Comparison of ENCODE assay signal across 8 mouse cellular contexts in genomic region chr1:24587141-24587541, GRCm38 (mm10). TPM values are rescaled to one million over a fixed set of nuclear protein-coding genes. Genes with fewer than 3 reads are reported as not detected.
DNase-seq lines count a peak whose midpoint lies in the region; ATAC-seq lines count a peak whose summit lies in the region.

Gene Col19a1 (minus strand): TSS chr1:24587472.

- H3K4me2 ChIP-seq in heart, embryonic 12.5 days: peak within 1 kb of the TSS; percentile 95
- peak within 1 kb of the TSS; percentile 99 for H3K4me2 ChIP-seq in forebrain, embryonic 14.5 days (ENCODE audit: low read length)
- peak within 1 kb of the TSS; percentile 91 for H3K4me2 ChIP-seq in intestine, embryonic 16.5 days (ENCODE audit: low read depth, low read length)
- peak within 1 kb of the TSS; percentile 46 for H3K4me2 ChIP-seq in liver, embryonic 16.5 days (ENCODE audit: low read depth, low read length)

- no peaks in the 10 kb centered on the region for H3K9me3 ChIP-seq in heart, embryonic 12.5 days (replicated peaks)
- no peaks in the 10 kb centered on the region for H3K9me3 ChIP-seq in forebrain, embryonic 14.5 days (replicated peaks; ENCODE audit: control insufficient read depth, low read length)
- no peaks in the 10 kb centered on the region for H3K9me3 ChIP-seq in intestine, embryonic 16.5 days (ENCODE audit: control insufficient read depth, low read length)
- H3K9me3 ChIP-seq in liver, embryonic 16.5 days (replicated peaks; ENCODE audit: control insufficient read depth, low read length): no peaks in the 10 kb centered on the region

- no peak for DNase-seq in heart, adult 8-10 months (ENCODE audit: low spot score)
- DNase-seq in forebrain, embryonic 14.5 days (ENCODE audit: low spot score): peak; percentile 25
- DNase-seq in right cerebral cortex, postnatal 4 days: peak; percentile 26
- no peak for DNase-seq in natural killer cell, adult 2 months (ENCODE audit: low spot score in 2 of 2)

- 0 out of 2 replicates have a peak, but pooled peaks cover 6% of the 10 kb centered on the region for H3K4me1 ChIP-seq in heart, embryonic 12.5 days (replicated peaks)
- H3K4me1 ChIP-seq in forebrain, embryonic 14.5 days (ENCODE audit: control insufficient read depth, insufficient read depth, low read length): peaks cover 8% of the 10 kb centered on the region
- H3K4me1 ChIP-seq in intestine, embryonic 16.5 days (ENCODE audit: control insufficient read depth, insufficient read depth, low read length): peaks cover 3% of the 10 kb centered on the region; the same call in 1 of the 2 replicates
- no peaks in the 10 kb centered on the region for H3K4me1 ChIP-seq in liver, embryonic 16.5 days (ENCODE audit: control insufficient read depth, low read depth, low read length)

- peak within 1 kb of the TSS; percentile 58 for H3K4me3 ChIP-seq in heart, embryonic 12.5 days
- peak within 1 kb of the TSS; percentile 50 for H3K4me3 ChIP-seq in forebrain, embryonic 14.5 days (ENCODE audit: low read depth, low read length)
- peak within 1 kb of the TSS; percentile 53 for H3K4me3 ChIP-seq in intestine, embryonic 16.5 days (ENCODE audit: low read length)
- peak within 1 kb of the TSS; percentile 28 for H3K4me3 ChIP-seq in liver, embryonic 16.5 days (ENCODE audit: low read depth, low read length)

- H3K27me3 ChIP-seq in heart, embryonic 12.5 days (replicated peaks): peaks cover 44% of the 10 kb centered on the region
- H3K27me3 ChIP-seq in forebrain, embryonic 14.5 days (replicated peaks; ENCODE audit: control insufficient read depth, insufficient read depth, low read length): peaks cover 22% of the 10 kb centered on the region
- H3K27me3 ChIP-seq in intestine, embryonic 16.5 days (replicated peaks; ENCODE audit: control insufficient read depth, insufficient read depth, low read length): peaks cover 26% of the 10 kb centered on the region
- H3K27me3 ChIP-seq in liver, embryonic 16.5 days (ENCODE audit: control insufficient read depth, insufficient read depth, low read depth, low read length): peaks cover 27% of the 10 kb centered on the region

- 0 out of 2 replicates have a peak, but pooled peaks have one; percentile 45 for ATAC-seq in heart, embryonic 12.5 days (ENCODE audit: insufficient number of reproducible peaks, low FRiP score)
- peak; percentile 93 for ATAC-seq in cerebellum, adult (ENCODE audit: insufficient number of reproducible peaks, low FRiP score, low TSS enrichment)
- ATAC-seq in forebrain, embryonic 14.5 days: peak; percentile 42
- 0 out of 2 replicates have a peak, but pooled peaks have one; percentile 38 for ATAC-seq in intestine, embryonic 16.5 days
- ATAC-seq in liver, embryonic 16.5 days (ENCODE audit: low read depth): no peak

- H3K36me3 ChIP-seq in heart, embryonic 12.5 days: no peaks in the 10 kb centered on the region
- no peaks in the 10 kb centered on the region for H3K36me3 ChIP-seq in forebrain, embryonic 14.5 days (ENCODE audit: control insufficient read depth, insufficient read depth, low read length)
- no peaks in the 10 kb centered on the region for H3K36me3 ChIP-seq in intestine, embryonic 16.5 days (ENCODE audit: control insufficient read depth, insufficient read depth, low read length)
- no peaks in the 10 kb centered on the region for H3K36me3 ChIP-seq in liver, embryonic 16.5 days (ENCODE audit: control insufficient read depth, insufficient read depth)

- WGBS in heart, embryonic 12.5 days: 1% methylated on average over 22 of the region's 22 CpGs
- WGBS in forebrain, embryonic 14.5 days: 1% methylated on average over 22 of the region's 22 CpGs
- 1% methylated on average over 22 of the region's 22 CpGs for WGBS in intestine, embryonic 16.5 days
- 2% methylated on average over 22 of the region's 22 CpGs for WGBS in liver, embryonic 16.5 days (ENCODE audit: insufficient replicate concordance)

- peak within 1 kb of the TSS; percentile 58 for H3K9ac ChIP-seq in heart, embryonic 12.5 days
- peak within 1 kb of the TSS; percentile 63 for H3K9ac ChIP-seq in forebrain, embryonic 14.5 days (ENCODE audit: low read length)
- H3K9ac ChIP-seq in intestine, embryonic 16.5 days (ENCODE audit: low read depth, low read length): peak within 1 kb of the TSS; percentile 64
- H3K9ac ChIP-seq in liver, embryonic 16.5 days (ENCODE audit: low read depth, low read length): no peak within 1 kb of the TSS

- H3K27ac ChIP-seq in heart, embryonic 12.5 days (ENCODE audit: poor library complexity, severe bottlenecking): no peak within 1 kb of the TSS
- no peak within 1 kb of the TSS for H3K27ac ChIP-seq in forebrain, embryonic 14.5 days (ENCODE audit: low read depth, low read length)
- H3K27ac ChIP-seq in intestine, embryonic 16.5 days (ENCODE audit: low read length): no peak within 1 kb of the TSS
- no peak within 1 kb of the TSS for H3K27ac ChIP-seq in liver, embryonic 16.5 days (ENCODE audit: low read length)

RNA-seq across cellular contexts. Expression of gene Col19a1, which starts in this region (rescaled TPM):
- polyA plus RNA-seq in heart, embryonic 12.5 days (2016; fragmentation: Nextera tagmentation; extraction: Ambion mirVana): 0.08 and 0.14 TPM in 2 replicates
- total RNA-seq in heart, adult 8-10 months (2022): under 1 TPM in 3 of 4 experiments, not detected in 1; 0.11 to 0.14 (median 0.12) TPM
- polyA plus RNA-seq in forebrain, embryonic 14.5 days (2014; fragmentation: Nextera tagmentation; extraction: Ambion mirVana): 0.32 and 1.1 TPM in 2 replicates
- 0.42 and 0.54 TPM in 2 replicates for polyA plus RNA-seq in intestine, embryonic 16.5 days (2015; fragmentation: Nextera tagmentation; extraction: Ambion mirVana)
- 0.02 and 0.09 TPM in 2 replicates for polyA plus RNA-seq in liver, embryonic 16.5 days (2015; fragmentation: Nextera tagmentation; extraction: Ambion mirVana)

Comparison
In these comparisons a context has a peak if more than half of its experiments do, and no peak if none do; other contexts are left out.
1. Peak in ATAC-seq, H3K4me3 ChIP-seq, H3K9ac ChIP-seq and H3K4me2 ChIP-seq in heart, embryonic 12.5 days; RNA of the gene not detected or under 1 TPM.
2. Peak in ATAC-seq, H3K4me3 ChIP-seq, H3K9ac ChIP-seq and H3K4me2 ChIP-seq in intestine, embryonic 16.5 days; RNA of the gene not detected or under 1 TPM.
3. H3K4me2 ChIP-seq: peak in every context shown above with its lines; median percentile 99 in forebrain, embryonic 14.5 days; 95 in heart, embryonic 12.5 days; 91 in intestine, embryonic 16.5 days; 46 in liver, embryonic 16.5 days.
4. DNase-seq: peak in forebrain, embryonic 14.5 days (single experiment) and right cerebral cortex, postnatal 4 days (single experiment); none in heart, adult 8-10 months (single experiment) and natural killer cell, adult 2 months (0 of 2).
5. Peak in every context shown above with its lines, with median percentiles within 50 percentile points of each other: H3K4me3 ChIP-seq.